Mouse (Mus musculus): ENCODE results near the gene Fgl2. TPM values are rescaled to one million over a fixed set of nuclear protein-coding genes. Genes with fewer than 3 reads are reported as not detected.
A peak's percentile ranks its signal among the peaks of the same experiment; 100 is the strongest.

Gene Fgl2
- total and polyA plus RNA-seq, 3 experiments = 0.41 to 10.4 (median 0.59) TPM

GRCm38 (mm10) chr5:21373180-21373518 is 707 bp downstream of the Fgl2 start:
- dilution Hi-C loops (cut with MboI; ENCODE audit: extremely low pct_ligation_motif_present, extremely low pct_unique_long_range_greater_than_20kb, low sequenced_read_pairs) (no loop called here), in situ Hi-C loops (cut with MboI; ENCODE audit: low pct_ligation_motif_present, low pct_unique_long_range_greater_than_20kb, low sequenced_read_pairs) (loop anchor here (5.0 kb wide), 1 partner anchor 41 kb away; no protein-coding TSS in a partner anchor)
- Histone ChIP-seq H3K4me3 (replicated peaks in 1 of 3; ENCODE audit: low read depth in 2 of 3, low read length in 2 of 3, poor library complexity in 1 of 3) (peak overlapping the region in 2 of 3 experiments; percentile 78 to 98), H3K4me1 (ENCODE audit: control insufficient read depth in 1 of 2, insufficient read depth in 2 of 2) (peaks cover 10 to 18% of the 10 kb centered on the region in 2 experiments), H3K79me2 (replicated peaks; ENCODE audit: control insufficient read depth, extremely low read depth, insufficient read depth, poor library complexity, severe bottlenecking) (peaks cover 16% of the 10 kb centered on the region), H3K4me2 (ENCODE audit: insufficient read depth, low read depth, poor library complexity, severe bottlenecking) (peak overlapping the region; percentile 40), H3K27me3 (replicated peaks) (no peaks in the 10 kb centered on the region), H3K27ac (ENCODE audit: insufficient read depth, low read depth) (no peak overlapping the region), H3K9me3 (replicated peaks; ENCODE audit: low read length) (no peaks in the 10 kb centered on the region), H3K9ac (ENCODE audit: insufficient read depth, low read depth) (peak overlapping the region; percentile 73), H3K36me3 (replicated peaks in 1 of 2; ENCODE audit: control insufficient read depth in 1 of 2, insufficient read depth in 1 of 2, low read length in 1 of 2) (no peaks in the 10 kb centered on the region)
- TF ChIP-seq MXI1 (IDR thresholded peaks at IDR 0.05; ENCODE audit: low read depth, low read length) (peak; percentile 12), SIN3A (IDR thresholded peaks at IDR 0.05; ENCODE audit: low read length) (0 out of 2 replicates have a peak, but pooled peaks have one; percentile 27), RCOR1 (conservative IDR thresholded peaks at IDR 0.05; ENCODE audit: low read depth, low read length) (no peak)
- DNase-seq (ENCODE audit: extremely low read depth) = no peak

- no peak overlapping the region for H3K27ac ChIP-seq (ENCODE audit: insufficient read depth, low read depth)
- no peak for TF ChIP-seq HCFC1 (IDR thresholded peaks at IDR 0.05; ENCODE audit: low read depth, low read length)
- TF ChIP-seq USF1 (IDR thresholded peaks at IDR 0.05; ENCODE audit: low read depth, low read length) = 0 out of 2 replicates have a peak, but pooled peaks have one; percentile 20
- peak; percentile 56; the same call in 1 of the 2 replicates for TF ChIP-seq MXI1 (IDR thresholded peaks at IDR 0.05; ENCODE audit: low read depth, low read length)
- no peak for TF ChIP-seq KAT2A (IDR thresholded peaks at IDR 0.05; ENCODE audit: insufficient replicate concordance, low read length)
- TF ChIP-seq MAX (IDR thresholded peaks at IDR 0.05; ENCODE audit: low read length) = peak; percentile 49; the same call in 1 of the 2 replicates
- TF ChIP-seq MAZ (IDR thresholded peaks at IDR 0.05; ENCODE audit: low read depth, low read length) = no peak
- peak; percentile 71 for TF ChIP-seq MYC (IDR thresholded peaks at IDR 0.05; ENCODE audit: low read depth, low read length)
- TF ChIP-seq BHLHE40 (IDR thresholded peaks at IDR 0.05; ENCODE audit: low read depth, low read length) = peak; percentile 92
These were observed 4.5 kb downstream of the Fgl2 start for GRCm38 (mm10) chr5:21376935-21377334.

GRCm38 (mm10) chr5:21378397-21378796 is 6.0 kb downstream of the Fgl2 start:
- Histone ChIP-seq H3K9me3 (replicated peaks; ENCODE audit: low read length) (no peaks in the 10 kb centered on the region), H3K36me3 (replicated peaks in 1 of 2; ENCODE audit: control insufficient read depth in 1 of 2, insufficient read depth in 1 of 2, low read length in 1 of 2) (no peaks in the 10 kb centered on the region), H3K79me2 (replicated peaks; ENCODE audit: control insufficient read depth, extremely low read depth, insufficient read depth, poor library complexity, severe bottlenecking) (peaks cover 12% of the 10 kb centered on the region), H3K4me3 (replicated peaks in 1 of 3; ENCODE audit: low read depth in 2 of 3, low read length in 2 of 3, poor library complexity in 1 of 3) (no peak overlapping the region), H3K27ac (ENCODE audit: insufficient read depth, low read depth) (no peak overlapping the region), H3K4me2 (ENCODE audit: insufficient read depth, low read depth, poor library complexity, severe bottlenecking) (peak overlapping the region; percentile 93), H3K4me1 (ENCODE audit: control insufficient read depth in 1 of 2, insufficient read depth in 2 of 2) (peaks cover 7 to 16% of the 10 kb centered on the region in 2 experiments; a peak in 3 of 4 replicates), H3K9ac (ENCODE audit: insufficient read depth, low read depth) (peak overlapping the region; percentile 56; the same call in 1 of the 2 replicates), H3K27me3 (replicated peaks) (no peaks in the 10 kb centered on the region)
- no peak for TF ChIP-seq NELFE (IDR thresholded peaks at IDR 0.05; ENCODE audit: low read depth, low read length)
- peak; percentile 22; the same call in 1 of the 2 replicates for TF ChIP-seq MXI1 (IDR thresholded peaks at IDR 0.05; ENCODE audit: low read depth, low read length)
- 0 out of 2 replicates have a peak, but pooled peaks have one; percentile 13 for TF ChIP-seq TCF12 (IDR thresholded peaks at IDR 0.05; ENCODE audit: low read depth, low read length)
- no peak for TF ChIP-seq MAX (IDR thresholded peaks at IDR 0.05; ENCODE audit: low read length)
- no peak for DNase-seq (ENCODE audit: extremely low read depth)
- in situ Hi-C loops (cut with MboI; ENCODE audit: low pct_ligation_motif_present, low pct_unique_long_range_greater_than_20kb, low sequenced_read_pairs) (no loop called here), dilution Hi-C loops (cut with MboI; ENCODE audit: extremely low pct_ligation_motif_present, extremely low pct_unique_long_range_greater_than_20kb, low sequenced_read_pairs) (no loop called here)

More at GRCm38 (mm10) chr5:21376935-21377334, 4.5 kb downstream of the Fgl2 start:
- in situ Hi-C loops (cut with MboI; ENCODE audit: low pct_ligation_motif_present, low pct_unique_long_range_greater_than_20kb, low sequenced_read_pairs) (no loop called here), dilution Hi-C loops (cut with MboI; ENCODE audit: extremely low pct_ligation_motif_present, extremely low pct_unique_long_range_greater_than_20kb, low sequenced_read_pairs) (no loop called here)
- no peaks in the 10 kb centered on the region for H3K36me3 ChIP-seq (replicated peaks in 1 of 2; ENCODE audit: control insufficient read depth in 1 of 2, insufficient read depth in 1 of 2, low read length in 1 of 2)
- H3K27me3 ChIP-seq (replicated peaks) = no peaks in the 10 kb centered on the region
- peaks cover 7 to 13% of the 10 kb centered on the region in 2 experiments; a peak in 3 of 4 replicates for H3K4me1 ChIP-seq (ENCODE audit: control insufficient read depth in 1 of 2, insufficient read depth in 2 of 2)
- DNase-seq (ENCODE audit: extremely low read depth) = no peak
- no peak overlapping the region for H3K4me3 ChIP-seq (replicated peaks in 1 of 3; ENCODE audit: low read depth in 2 of 3, low read length in 2 of 3, poor library complexity in 1 of 3)
- H3K79me2 ChIP-seq (replicated peaks; ENCODE audit: control insufficient read depth, extremely low read depth, insufficient read depth, poor library complexity, severe bottlenecking) = peaks cover 16% of the 10 kb centered on the region
- no peak overlapping the region for H3K9ac ChIP-seq (ENCODE audit: insufficient read depth, low read depth)
- H3K9me3 ChIP-seq (replicated peaks; ENCODE audit: low read length) = no peaks in the 10 kb centered on the region
- H3K4me2 ChIP-seq (ENCODE audit: insufficient read depth, low read depth, poor library complexity, severe bottlenecking) = no peak overlapping the region; the same call in 1 of the 2 replicates

All from CH12.LX (cell line).